Mouse (Mus musculus): ENCODE measurements around the gene Vmn1r219.
"Not testable (repeated sequence)": the region's sequence is repeated elsewhere in the genome, so short reads cannot be mapped to it uniquely, and the experiment has no call there.

The Vmn1r219 gene

GRCm38 (mm10) chr13:23159012-23159411, at the start of gene Vmn1r219:
TSS of gene Vmn1r219 (plus strand) at chr13:23159312.
- no peak for TF ChIP-seq GATA4 (IDR thresholded peaks at IDR 0.05; ENCODE audit: insufficient replicate concordance, low read length)

GRCm38 (mm10) chr13:23118126-23118525, 41.0 kb upstream of the Vmn1r219 start, which contains the start of gene Vmn1r217:
TSS of gene Vmn1r217 (minus strand) at chr13:23118226.
- TF ChIP-seq GATA4 (IDR thresholded peaks at IDR 0.05; ENCODE audit: insufficient replicate concordance, low read length), result not testable (repeated sequence)

GRCm38 (mm10) chr13:23120611-23121010, 38.5 kb upstream of the Vmn1r219 start:
- no peak for TF ChIP-seq GATA4 (IDR thresholded peaks at IDR 0.05; ENCODE audit: insufficient replicate concordance, low read length)

- TF ChIP-seq GATA4 (IDR thresholded peaks at IDR 0.05; ENCODE audit: insufficient replicate concordance, low read length), result no peak
These were observed 26.0 kb upstream of the Vmn1r219 start, which contains the start of gene Vmn1r218 for GRCm38 (mm10) chr13:23133099-23133498. TSS of gene Vmn1r218 (plus strand) at chr13:23133155.

GRCm38 (mm10) chr13:23133501-23133900, 25.6 kb upstream of the Vmn1r219 start:
- no peak for TF ChIP-seq GATA4 (IDR thresholded peaks at IDR 0.05; ENCODE audit: insufficient replicate concordance, low read length)

- TF ChIP-seq GATA4 (IDR thresholded peaks at IDR 0.05; ENCODE audit: insufficient replicate concordance, low read length), result no peak
These were observed 20.2 kb upstream of the Vmn1r219 start for GRCm38 (mm10) chr13:23138880-23139279.

GRCm38 (mm10) chr13:23157848-23158247, 1.3 kb upstream of the Vmn1r219 start:
- TF ChIP-seq GATA4 (IDR thresholded peaks at IDR 0.05; ENCODE audit: insufficient replicate concordance, low read length), result no peak

GRCm38 (mm10) chr13:23187875-23188274, 28.8 kb downstream of the Vmn1r219 start, which contains the start of gene Vmn1r220:
TSS of gene Vmn1r220 (minus strand) at chr13:23187975.
- TF ChIP-seq GATA4 (IDR thresholded peaks at IDR 0.05; ENCODE audit: insufficient replicate concordance, low read length), result no peak

GRCm38 (mm10) chr13:23213827-23214226, 54.7 kb downstream of the Vmn1r219 start, which contains the start of gene Vmn1r221:
TSS of gene Vmn1r221 (plus strand) at chr13:23214127.
- TF ChIP-seq GATA4 (IDR thresholded peaks at IDR 0.05; ENCODE audit: insufficient replicate concordance, low read length), result not testable (repeated sequence)
